Mouse (Mus musculus) left cerebral cortex, adult 2 months (tissue): ENCODE results near the gene Gadl1. TPM values are rescaled to one million over a fixed set of nuclear protein-coding genes. Genes with fewer than 3 reads are reported as not detected.

Experiments
- DNase-seq, 2 experiments: peaks; one replicate each; pipeline ENCODE4 v3.0.0; 2021 to 2022; ENCODE audit warnings: low spot score in 2 of 2, mixed read lengths in 1 of 2; ENCODE audit errors: extremely low spot score in 1 of 2
- H3K27ac ChIP-seq: fragments of 200-600 bp; 2 replicates; pipeline ENCODE4 v1.8.1; 2022
- H3K4me3 ChIP-seq: fragments of 200-600 bp; 2 replicates; pipeline ENCODE4 v1.8.1; 2022
- CTCF ChIP-seq: fragments of 200-600 bp; IDR thresholded peaks from 2 replicates; pipeline ENCODE4 v1.8.1; 2022; ENCODE audit warnings: antibody characterized with exemption, mild to moderate bottlenecking, moderate library complexity
- intact Hi-C: fragments of 180-260 bp; cut with DNase I; formaldehyde crosslinking; loops from one replicate; pipeline ENCODE4 v1.15.1; 2025
- total RNA-seq, 2 experiments: library from RNA; stranded (reverse); gene quantifications; 2 replicates each; pipeline ENCODE4 v1.2.3; 2021

Gene Gadl1
- total RNA-seq, 2 experiments from 2014 or later, result 0.57 to 0.61 TPM

DNA sequence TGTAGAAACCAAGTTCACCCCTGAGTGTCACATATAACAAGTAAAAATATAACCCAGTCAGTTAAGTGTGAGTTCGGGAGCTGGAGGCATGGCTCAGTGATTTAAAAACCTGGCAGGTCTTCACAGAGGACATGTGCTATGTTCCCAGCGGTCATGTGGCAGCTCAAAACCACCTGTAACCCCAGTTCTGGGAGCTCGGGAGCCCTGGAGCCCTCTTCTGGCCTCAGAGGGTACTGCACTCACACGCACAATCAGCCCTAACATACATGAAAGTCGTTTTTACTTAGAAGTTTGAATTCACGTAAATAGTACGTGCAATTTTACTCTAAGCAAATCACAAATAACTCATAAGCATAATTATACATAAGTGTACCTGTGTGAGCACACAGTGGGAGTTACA is 81.4 kb downstream of the Gadl1 start:
- Histone ChIP-seq H3K4me3 (no peak overlapping the region), H3K27ac (no peak overlapping the region)
- peak; percentile 38 for TF ChIP-seq CTCF
- intact Hi-C loops, result no loop called here
- DNase-seq, result no peak

- no peak for TF ChIP-seq CTCF
- no peak for DNase-seq
- H3K4me3 ChIP-seq, result no peak overlapping the region
- intact Hi-C loops, result no loop called here
- H3K27ac ChIP-seq, result no peak overlapping the region
Observed at GRCm38 (mm10) chr9:115994772-115995171, 85.5 kb downstream of the Gadl1 start.

- intact Hi-C loops, result no loop called here
- no peak overlapping the region for H3K27ac ChIP-seq
- TF ChIP-seq CTCF, result no peak
- H3K4me3 ChIP-seq, result no peak overlapping the region
- DNase-seq, result no peak
Observed at GRCm38 (mm10) chr9:115995856-115996560, 86.8 kb downstream of the Gadl1 start.

GRCm38 (mm10) chr9:115998383-115998782 is 89.1 kb downstream of the Gadl1 start:
- intact Hi-C loops, result no loop called here
- DNase-seq, result no peak
- H3K4me3 ChIP-seq, result no peak overlapping the region
- H3K27ac ChIP-seq, result no peak overlapping the region
- TF ChIP-seq CTCF, result no peak

DNA sequence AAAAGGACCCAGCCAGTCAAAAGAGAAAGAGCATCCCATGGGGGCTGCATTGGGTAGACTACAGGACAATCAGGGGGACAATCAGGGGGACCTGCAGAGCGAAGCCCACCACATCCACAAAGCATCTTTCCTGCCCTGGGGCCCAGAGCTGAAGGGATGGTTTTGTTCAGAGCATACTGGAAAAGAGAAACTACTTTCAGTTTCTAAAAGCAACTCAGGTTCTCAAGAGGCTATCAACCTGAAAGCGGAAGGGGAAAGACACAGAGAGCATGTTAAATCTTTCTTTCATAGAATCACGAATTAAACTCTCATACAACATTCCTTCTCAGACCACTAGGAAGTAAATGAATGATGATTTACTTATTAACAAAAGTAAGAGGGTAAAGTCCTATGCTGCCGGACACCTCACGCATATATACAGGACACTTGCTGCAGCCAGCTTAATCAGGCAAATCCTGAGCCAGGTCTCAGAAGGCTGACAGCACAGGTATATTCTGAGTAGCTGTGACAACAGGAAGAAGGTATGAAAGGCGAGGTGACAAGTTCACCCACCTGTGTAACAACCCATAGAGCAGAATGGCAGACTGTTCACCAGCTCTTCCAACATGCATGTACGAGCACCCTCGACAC is 90.2 kb downstream of the Gadl1 start:
- Histone ChIP-seq H3K4me3 (no peak overlapping the region), H3K27ac (no peak overlapping the region)
- intact Hi-C loops, result no loop called here
- no peak for DNase-seq
- TF ChIP-seq CTCF, result no peak

GRCm38 (mm10) chr9:116013911-116014310 is 104.7 kb downstream of the Gadl1 start:
- TF ChIP-seq CTCF, result no peak
- H3K4me3 ChIP-seq, result no peak overlapping the region
- no peak overlapping the region for H3K27ac ChIP-seq
- intact Hi-C loops, result no loop called here
- no peak for DNase-seq

DNA sequence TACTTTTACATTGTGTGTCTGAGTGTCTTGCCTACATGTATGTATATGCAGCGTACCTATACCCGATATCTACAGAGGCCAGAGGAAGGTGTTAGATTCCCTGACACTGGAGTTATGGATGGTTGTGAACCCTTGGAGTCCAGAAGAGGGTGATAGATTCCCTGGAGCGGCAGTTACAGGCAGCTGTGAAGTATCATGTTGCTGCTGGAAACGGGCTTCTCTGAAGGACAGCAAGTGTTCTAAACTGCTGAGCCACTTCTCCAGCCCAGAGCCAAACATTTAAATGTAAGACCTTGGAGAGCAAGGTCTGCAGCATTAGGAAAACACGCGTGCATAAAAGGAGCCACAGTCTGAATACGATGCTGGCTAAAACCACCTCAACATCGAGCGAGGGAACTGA is 107.0 kb downstream of the Gadl1 start:
- intact Hi-C loops, result no loop called here
- Histone ChIP-seq H3K4me3 (no peak overlapping the region), H3K27ac (no peak overlapping the region)
- no peak for TF ChIP-seq CTCF
- DNase-seq, result no peak

- Histone ChIP-seq H3K27ac (no peak overlapping the region), H3K4me3 (no peak overlapping the region)
- intact Hi-C loops, result no loop called here
- no peak for TF ChIP-seq CTCF
- DNase-seq, result no peak
Observed at GRCm38 (mm10) chr9:116017091-116017490, 107.8 kb downstream of the Gadl1 start.

DNA sequence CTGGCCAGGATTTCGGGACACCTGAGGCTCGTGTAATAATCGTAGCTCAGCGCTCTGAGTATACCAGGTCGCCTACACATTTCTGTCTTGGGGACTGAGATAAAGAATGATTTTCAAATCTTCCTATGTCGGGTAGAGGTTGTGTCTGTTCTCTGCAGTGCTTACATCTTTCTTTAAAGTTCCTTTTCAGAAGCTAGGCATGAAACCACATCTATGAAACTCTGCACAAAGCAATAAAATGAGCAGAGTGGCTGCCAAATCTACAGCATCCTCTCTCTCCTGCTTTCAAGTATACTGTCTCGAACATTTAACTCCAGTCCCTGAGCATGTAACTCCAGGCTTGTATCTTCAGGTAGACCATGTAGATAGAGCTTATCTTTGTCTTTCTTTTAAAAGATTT is 109.3 kb downstream of the Gadl1 start:
- DNase-seq, result no peak
- intact Hi-C loops, result no loop called here
- H3K27ac ChIP-seq, result no peak overlapping the region
- no peak for TF ChIP-seq CTCF
- H3K4me3 ChIP-seq, result no peak overlapping the region

DNA sequence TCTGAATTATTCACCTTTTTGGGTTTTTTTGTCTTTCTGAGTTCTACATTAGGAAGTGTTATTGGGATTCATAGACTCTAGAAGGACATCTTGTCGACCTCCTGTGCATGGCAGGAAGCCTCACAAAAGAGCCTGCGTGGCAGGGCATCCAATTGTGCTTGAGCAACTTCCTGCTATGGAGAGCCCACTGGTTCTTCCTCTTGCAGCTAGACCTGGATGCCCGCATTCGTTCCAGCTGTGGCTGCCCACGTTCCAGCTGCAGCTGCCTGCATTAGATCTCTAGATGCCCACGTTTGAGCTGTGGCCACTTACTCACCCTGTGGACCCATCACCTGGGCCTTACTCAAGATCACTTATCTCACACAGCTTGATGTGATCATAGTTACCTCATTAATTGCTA is 116.1 kb downstream of the Gadl1 start:
- intact Hi-C loops, result no loop called here
- no peak for DNase-seq
- H3K4me3 ChIP-seq, result no peak overlapping the region
- no peak overlapping the region for H3K27ac ChIP-seq
- no peak for TF ChIP-seq CTCF

GRCm38 (mm10) chr9:116029076-116029475 is 119.8 kb downstream of the Gadl1 start:
- Histone ChIP-seq H3K4me3 (no peak overlapping the region), H3K27ac (no peak overlapping the region)
- intact Hi-C loops, result no loop called here
- no peak for TF ChIP-seq CTCF
- no peak for DNase-seq

- intact Hi-C loops, result no loop called here
Observed at GRCm38 (mm10) chr9:116032711-116033110, 123.5 kb downstream of the Gadl1 start.

GRCm38 (mm10) chr9:116038275-116038674 is 129.0 kb downstream of the Gadl1 start:
- TF ChIP-seq CTCF, result no peak
- no peak overlapping the region for H3K27ac ChIP-seq
- DNase-seq, result no peak
- intact Hi-C loops, result no loop called here
- no peak overlapping the region for H3K4me3 ChIP-seq

More at GRCm38 (mm10) chr9:116032711-116033110, 123.5 kb downstream of the Gadl1 start:
- Histone ChIP-seq H3K27ac (no peak overlapping the region), H3K4me3 (no peak overlapping the region)
- no peak for TF ChIP-seq CTCF
- DNase-seq, result no peak
